Mouse (Mus musculus) heart, adult 2 months (tissue): Measurements from ENCODE around the gene Cyth3. TPM values are rescaled to one million over a fixed set of nuclear protein-coding genes. Genes with fewer than 3 reads are reported as not detected.

Source experiments
- DNase-seq, 2 experiments: peaks; one replicate each; pipeline ENCODE4 v3.0.0; 2021
- H3K27ac ChIP-seq: fragments of 200-600 bp; 2 replicates; pipeline ENCODE4 v1.8.1; 2022
- H3K27me3 ChIP-seq: fragments of 200-500 bp; 2 replicates; pipeline ENCODE4 v1.6.1; 2012; ENCODE audit warnings: mild to moderate bottlenecking, low read length, inconsistent platforms, mixed read lengths; ENCODE audit not compliant: control insufficient read depth, insufficient read depth
- H3K36me3 ChIP-seq: fragments of 200-500 bp; 2 replicates; pipeline ENCODE4 v1.6.1; 2012; ENCODE audit warnings: low read length, inconsistent platforms; ENCODE audit not compliant: control insufficient read depth, insufficient read depth
- H3K4me1 ChIP-seq: fragments of 200-500 bp; 2 replicates; pipeline ENCODE4 v1.6.1; 2011; ENCODE audit warnings: low read length; ENCODE audit not compliant: control insufficient read depth, insufficient read depth
- H3K4me3 ChIP-seq: fragments of 200-600 bp; 2 replicates; pipeline ENCODE4 v1.8.1; 2022
- H3K79me2 ChIP-seq: fragments of 200-500 bp; replicated peaks from 2 replicates; pipeline ENCODE4 v1.6.1; 2012; ENCODE audit warnings: mild to moderate bottlenecking, inconsistent platforms, low read length, moderate library complexity, mixed read lengths; ENCODE audit not compliant: control insufficient read depth, insufficient read depth
- H3K9ac ChIP-seq: fragments of 200-500 bp; 2 replicates; pipeline ENCODE4 v1.6.1; 2012; ENCODE audit warnings: low read depth, mild to moderate bottlenecking, control low read depth, inconsistent platforms, low read length, mixed read lengths
- CTCF ChIP-seq: fragments of 200-600 bp; IDR thresholded peaks from 2 replicates; pipeline ENCODE4 v1.8.1; 2022; ENCODE audit warnings: antibody characterized with exemption, mild to moderate bottlenecking, moderate library complexity
- EP300 ChIP-seq: fragments of 200-500 bp; IDR thresholded peaks from 2 replicates; pipeline ENCODE4 v1.6.1; 2011; ENCODE audit warnings: low read depth, low read length, control low read depth; ENCODE audit not compliant: insufficient read depth
- POLR2A ChIP-seq: fragments of 200-500 bp; IDR thresholded peaks from 2 replicates; pipeline ENCODE4 v1.6.1; 2011; ENCODE audit warnings: mild to moderate bottlenecking, low read depth, low read length, control low read depth; ENCODE audit not compliant: insufficient read depth
- WGBS: fragments of 180-500 bp; shearing (Covaris S2); methylation state at CpG from one replicate; pipeline ENCODE4 v1.1.7; 2018; 5-methylcytosine and 5-hydroxymethylcytosine counted together
- intact Hi-C: fragments of 180-260 bp; cut with DNase I; formaldehyde crosslinking; loops from one replicate; pipeline ENCODE4 v1.15.1; 2025
- polyA plus RNA-seq: library from polyadenylated mRNA; depleted of rRNA; stranded (reverse); fragments of >200 nt; gene quantifications from 2 replicates; pipeline ENCODE4 v1.2.3, GENCODE M21; 2012
- total RNA-seq, 2 experiments: library from RNA; stranded (reverse); gene quantifications; 2 replicates each; pipeline ENCODE4 v1.2.3; 2021

Cyth3 gene
- total and polyA plus RNA-seq, 3 experiments = 25.1 to 44.6 (median 26.1) TPM

DNA sequence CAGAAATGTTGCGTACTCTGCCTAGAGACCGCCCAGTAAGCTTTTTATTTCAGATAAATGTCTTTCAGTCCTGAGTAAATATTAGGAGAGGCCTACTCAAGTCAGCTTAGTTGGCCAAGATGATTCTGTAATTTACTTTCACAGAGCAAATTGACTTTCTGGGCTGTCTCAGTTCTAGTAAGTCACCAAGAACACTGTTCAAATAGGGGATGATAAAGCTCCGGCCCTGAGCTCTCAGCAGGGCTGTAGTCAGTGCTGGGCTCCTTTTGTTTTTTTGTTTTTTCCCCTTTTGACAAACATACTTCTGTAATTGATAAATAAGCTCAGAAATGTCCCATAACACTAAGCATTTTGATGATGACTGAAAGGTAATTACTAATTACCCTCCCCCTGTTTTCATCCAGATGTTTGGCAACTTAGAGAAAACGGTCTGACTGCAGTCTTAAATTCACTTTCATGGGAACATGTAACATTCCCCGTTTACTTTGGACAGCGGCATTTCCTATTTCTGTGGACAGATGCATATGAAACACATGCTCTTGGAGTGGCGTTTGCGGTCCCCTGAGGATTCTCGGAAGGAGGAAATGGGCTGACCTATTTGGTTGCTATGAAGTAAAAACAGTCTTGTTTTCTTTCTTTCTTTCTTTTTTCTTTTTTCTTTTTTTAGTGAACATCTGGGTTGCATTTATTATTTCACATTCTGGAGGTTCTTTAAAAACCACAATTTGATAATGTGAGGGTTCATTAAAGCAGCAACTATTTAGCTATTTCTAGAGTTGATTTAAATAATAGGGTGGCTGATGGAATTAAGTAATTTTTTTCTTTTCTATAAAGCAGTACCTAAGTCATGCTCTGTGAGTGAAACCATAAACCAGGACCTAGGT, 10.7 kb downstream of the Cyth3 start:
- Histone ChIP-seq H3K4me1 (peaks cover 34% of the 10 kb centered on the region), H3K36me3 (peaks cover 18% of the 10 kb centered on the region), H3K4me3 (0 out of 2 replicates have a peak overlapping the region, but pooled peaks have one; percentile 5), H3K27ac (peak overlapping the region; percentile 72), H3K79me2 (peaks cover 9% of the 10 kb centered on the region), H3K9ac (no peak overlapping the region), H3K27me3 (no peaks in the 10 kb centered on the region)
- TF ChIP-seq EP300 (peak; percentile 74; the same call in 1 of the 2 replicates), CTCF (no peak), POLR2A (0 out of 2 replicates have a peak, but pooled peaks have one; percentile 37)
- 35% methylated on average over 9 of the region's 9 CpGs for WGBS
- peak; percentile 66 to 78 for DNase-seq
- intact Hi-C loops = no loop called here

DNA sequence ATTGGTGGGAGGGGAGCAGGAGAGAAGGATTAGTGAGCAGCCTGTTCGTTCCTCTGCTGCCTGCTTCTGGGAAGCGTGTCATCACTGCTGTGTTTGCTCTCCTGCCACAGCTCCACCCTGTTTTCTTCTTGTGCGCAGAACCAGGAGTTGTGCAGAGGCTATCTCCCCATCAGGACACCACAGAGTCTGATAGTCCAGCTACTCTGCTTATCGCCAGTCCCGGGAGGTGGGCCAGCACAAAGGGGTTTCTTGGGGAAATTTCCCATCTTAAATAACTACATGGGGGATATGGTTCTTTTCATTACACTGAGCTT, 11.3 kb downstream of the Cyth3 start:
- intact Hi-C loops = no loop called here
- no peak for TF ChIP-seq EP300
- TF ChIP-seq POLR2A = no peak
- no peak for TF ChIP-seq CTCF
- Histone ChIP-seq H3K27ac (peak overlapping the region; percentile 72), H3K79me2 (peaks cover 9% of the 10 kb centered on the region), H3K27me3 (no peaks in the 10 kb centered on the region), H3K36me3 (peaks cover 20% of the 10 kb centered on the region), H3K4me3 (0 out of 2 replicates have a peak overlapping the region, but pooled peaks have one; percentile 5), H3K9ac (peak overlapping the region; percentile 46; the same call in 1 of the 2 replicates), H3K4me1 (peaks cover 35% of the 10 kb centered on the region)
- peak in 1 of 2 experiments; percentile 42 for DNase-seq
- 12% methylated on average over 5 of the region's 5 CpGs for WGBS

DNA sequence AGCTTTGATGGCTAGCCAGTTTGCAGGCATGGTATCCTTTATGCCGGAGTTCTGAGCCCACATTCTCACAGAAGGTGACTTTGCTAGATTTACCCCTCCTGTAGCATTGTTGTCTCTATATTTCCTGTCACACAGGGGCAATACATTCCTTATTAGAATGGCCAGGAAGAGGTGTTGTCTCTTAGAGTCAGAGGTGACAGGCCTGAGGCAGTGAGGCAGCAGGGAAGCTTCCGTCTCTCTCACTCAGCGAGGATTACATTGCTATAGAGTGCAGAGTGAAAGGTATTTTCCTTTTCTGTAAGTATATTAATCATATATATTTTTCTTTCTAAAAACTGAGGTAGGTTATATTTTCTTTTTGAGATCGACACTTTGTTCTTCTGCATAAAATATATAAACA, 11.6 kb downstream of the Cyth3 start:
- no peaks in the 10 kb centered on the region for H3K27me3 ChIP-seq
- H3K27ac ChIP-seq = peak overlapping the region; percentile 72
- H3K36me3 ChIP-seq = peaks cover 20% of the 10 kb centered on the region
- H3K4me1 ChIP-seq = peaks cover 34% of the 10 kb centered on the region
- peak overlapping the region; percentile 34; the same call in 1 of the 2 replicates for H3K9ac ChIP-seq
- DNase-seq = no peak
- intact Hi-C loops = no loop called here
- no peak overlapping the region for H3K4me3 ChIP-seq
- TF ChIP-seq EP300 (no peak), CTCF (no peak), POLR2A (no peak)
- 38% methylated on average over 4 of the region's 4 CpGs for WGBS
- H3K79me2 ChIP-seq = peaks cover 9% of the 10 kb centered on the region

DNA sequence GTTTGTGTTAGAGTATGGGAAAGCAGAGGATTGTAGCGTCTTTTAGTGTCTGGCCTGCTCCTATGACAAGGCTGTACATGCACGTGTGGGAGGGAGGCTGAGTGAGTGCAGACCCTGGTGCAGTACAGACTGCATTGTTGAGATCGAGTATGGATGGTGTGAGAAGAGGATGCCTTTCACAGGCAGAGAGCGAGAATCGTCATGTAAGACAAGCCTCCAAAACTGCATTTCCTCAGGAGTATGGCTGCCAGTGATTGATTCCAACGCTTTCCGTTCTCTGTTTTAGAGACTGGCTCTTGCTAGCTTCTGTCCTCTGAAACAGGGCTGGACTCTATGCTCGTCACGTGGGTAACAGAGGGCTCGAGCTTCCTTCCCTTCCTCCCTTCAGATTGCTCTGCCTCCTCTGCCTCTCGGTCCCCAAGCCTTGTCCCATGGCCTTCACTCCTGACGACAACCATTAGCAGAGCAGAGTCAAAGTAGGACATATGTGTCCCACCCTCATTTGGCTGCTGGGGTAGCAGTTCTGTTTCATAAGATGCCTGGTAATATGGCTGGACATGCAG, 12.4 kb downstream of the Cyth3 start:
- peak overlapping the region; percentile 23 for H3K9ac ChIP-seq
- H3K4me1 ChIP-seq = peaks cover 35% of the 10 kb centered on the region
- H3K36me3 ChIP-seq = peaks cover 20% of the 10 kb centered on the region
- no peaks in the 10 kb centered on the region for H3K27me3 ChIP-seq
- H3K4me3 ChIP-seq = peak overlapping the region; percentile 13; the same call in 1 of the 2 replicates
- 0 out of 2 replicates have a peak, but pooled peaks have one; percentile 23 for TF ChIP-seq EP300
- TF ChIP-seq POLR2A = peak; percentile 58
- no peak for TF ChIP-seq CTCF
- WGBS = 17% methylated on average over 12 of the region's 12 CpGs
- intact Hi-C loops = no loop called here
- H3K27ac ChIP-seq = peak overlapping the region; percentile 72
- DNase-seq = peak; percentile 62 to 63
- H3K79me2 ChIP-seq = peaks cover 9% of the 10 kb centered on the region

DNA sequence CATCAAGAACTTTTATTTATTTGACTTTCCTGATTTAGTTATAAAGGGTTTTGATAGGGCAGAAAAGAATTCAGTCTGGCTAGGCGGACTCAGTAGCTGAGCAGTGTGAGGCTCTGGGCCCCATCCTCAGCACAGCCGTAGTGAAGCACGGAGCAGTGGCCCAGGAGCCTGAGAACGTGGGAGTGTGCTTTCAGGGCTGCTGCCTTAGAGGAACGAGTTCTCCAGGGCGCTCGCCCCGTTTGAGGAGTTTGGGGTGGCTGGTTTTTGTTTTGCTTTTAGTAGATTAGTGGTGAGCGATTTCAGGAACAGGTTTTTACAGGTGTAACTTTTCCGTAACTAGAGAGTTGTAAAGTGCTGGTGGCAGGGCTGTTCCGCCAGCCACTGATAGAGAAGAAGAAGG, 13.1 kb downstream of the Cyth3 start:
- Histone ChIP-seq H3K27me3 (no peaks in the 10 kb centered on the region), H3K9ac (no peak overlapping the region), H3K36me3 (peaks cover 20% of the 10 kb centered on the region), H3K4me1 (peaks cover 39% of the 10 kb centered on the region), H3K79me2 (peaks cover 9% of the 10 kb centered on the region), H3K4me3 (no peak overlapping the region), H3K27ac (peak overlapping the region; percentile 72)
- DNase-seq = no peak
- 65% methylated on average over 11 of the region's 11 CpGs for WGBS
- no peak for TF ChIP-seq CTCF
- TF ChIP-seq EP300 = no peak
- no peak for TF ChIP-seq POLR2A
- intact Hi-C loops = no loop called here

DNA sequence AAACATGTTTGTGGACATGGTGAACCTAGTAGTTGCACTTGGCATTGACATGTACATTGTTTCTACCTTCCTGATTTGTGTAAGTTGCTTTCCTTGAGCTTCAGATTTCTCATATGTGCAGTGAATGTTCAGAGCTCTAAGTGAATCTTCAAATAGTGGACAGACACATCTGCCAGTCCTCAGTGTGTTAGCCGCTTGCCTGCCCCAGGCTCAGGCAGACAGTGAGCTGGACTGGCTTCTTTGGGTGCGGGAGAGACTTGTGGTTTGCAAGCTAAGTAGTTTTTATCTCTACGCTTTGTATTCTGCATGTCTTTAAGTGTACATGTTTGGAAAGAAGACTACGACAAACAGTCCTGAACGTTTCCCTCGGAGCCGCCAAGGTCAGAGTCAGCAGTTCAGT, 13.9 kb downstream of the Cyth3 start:
- H3K27me3 ChIP-seq = no peaks in the 10 kb centered on the region
- 45% methylated on average over 7 of the region's 7 CpGs for WGBS
- H3K36me3 ChIP-seq = peaks cover 21% of the 10 kb centered on the region
- TF ChIP-seq CTCF (no peak), EP300 (no peak), POLR2A (no peak)
- peak overlapping the region; percentile 72 for H3K27ac ChIP-seq
- H3K9ac ChIP-seq = peak overlapping the region; percentile 60
- no peak overlapping the region for H3K4me3 ChIP-seq
- intact Hi-C loops = no loop called here
- H3K4me1 ChIP-seq = peaks cover 42% of the 10 kb centered on the region
- DNase-seq = no peak
- peaks cover 4% of the 10 kb centered on the region; the same call in 1 of the 2 replicates for H3K79me2 ChIP-seq
